Mouse (Mus musculus) stomach, postnatal 0 days (tissue): ENCODE data around the gene Cacna1b.

Source experiments
- CTCF ChIP-seq: IDR thresholded peaks from 2 replicates; pipeline ENCODE4 v1.5.1; 2016; ENCODE audit warnings: antibody characterized with exemption, low read depth, mild to moderate bottlenecking, moderate library complexity
- EP300 ChIP-seq: optimal IDR thresholded peaks from 2 replicates; pipeline ENCODE3; 2016; ENCODE audit warnings: antibody characterized with exemption

GRCm38 (mm10) chr2:24781253-24781652, 18.3 kb upstream of the Cacna1b start:
- TF ChIP-seq CTCF (peak; percentile 32), EP300 (no peak)
